Mouse (Mus musculus): ENCODE results near the gene Kif2c.

GRCm38 (mm10) chr4:117190660-117191059 is 8.2 kb upstream of the Kif2c start:
- no peak for TF ChIP-seq CTCF (IDR thresholded peaks at IDR 0.05; ENCODE audit: extremely low read depth, insufficient read depth, low read length)
- TF ChIP-seq POLR2A (IDR thresholded peaks at IDR 0.05; ENCODE audit: extremely low read depth, insufficient read depth, low read length) = no peak

Data from cortical plate, adult 2 months (tissue).